Comparison of ENCODE assay signal across 10 mouse cellular contexts in the genomic region with DNA sequence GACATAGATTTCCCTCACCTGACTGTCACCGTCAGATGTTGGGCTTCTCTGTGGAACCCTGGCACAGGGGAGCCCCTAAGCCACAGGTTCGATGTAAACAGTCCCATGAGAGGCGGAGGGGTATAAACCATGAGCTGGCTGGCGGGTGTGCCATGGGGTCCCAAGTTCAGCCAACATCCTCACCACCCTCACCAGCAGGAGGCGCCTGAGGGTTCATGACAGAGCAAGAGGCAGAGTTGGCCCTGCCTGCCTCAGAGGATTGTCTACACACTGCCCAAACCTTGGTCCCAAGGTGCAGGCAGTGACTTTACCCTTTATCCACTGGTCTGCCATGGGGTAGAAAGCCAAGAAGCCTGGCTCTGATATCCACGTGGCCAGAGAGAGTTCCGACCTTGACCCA. TPM values are rescaled to one million over a fixed set of nuclear protein-coding genes. Genes with fewer than 3 reads are reported as not detected.
DNase-seq lines count a peak whose midpoint lies in the region; ATAC-seq and TF ChIP-seq lines count a peak whose summit lies in the region.
"Had no signal": no experiment of that assay in that cellular context is flagged by ENCODE, and none has a peak within 500 bp of the region (broad histone marks: within the 10 kb centered on the region; RNA-seq: fewer than 3 reads in every experiment).

No protein-coding gene starts in this region.

- no peak overlapping the region for H3K9ac ChIP-seq in heart, embryonic 14.5 days (ENCODE audit: low read length)
- no peak overlapping the region for H3K9ac ChIP-seq in heart, embryonic 11.5 days (ENCODE audit: low read depth, low read length)
- H3K9ac ChIP-seq in liver, postnatal 0 days (replicated peaks) = no peak overlapping the region
- H3K9ac ChIP-seq: embryonic facial prominence, embryonic 12.5 days; liver, embryonic 13.5 days had no signal

- TF ChIP-seq CTCF in spleen, adult 2 months (IDR thresholded peaks at IDR 0.05; ENCODE audit: extremely low read depth, insufficient read depth, insufficient read length, insufficient replicate concordance) = peak; percentile 34; the same call in 1 of the 2 replicates
- TF ChIP-seq CTCF in liver, postnatal 0 days (IDR thresholded peaks at IDR 0.05; ENCODE audit: low read depth) = peak; percentile 60

- no peaks in the 10 kb centered on the region for H3K27me3 ChIP-seq in heart, embryonic 14.5 days (ENCODE audit: control insufficient read depth, insufficient read depth, low read length)
- H3K27me3 ChIP-seq in heart, embryonic 11.5 days (ENCODE audit: control insufficient read depth, insufficient read depth, low read length) = no peaks in the 10 kb centered on the region
- H3K27me3 ChIP-seq in spleen, adult 2 months (ENCODE audit: control insufficient read depth, insufficient read depth, low read length) = no peaks in the 10 kb centered on the region
- no peaks in the 10 kb centered on the region for H3K27me3 ChIP-seq in liver, postnatal 0 days (ENCODE audit: insufficient read depth, low read length)
- H3K27me3 ChIP-seq: embryonic facial prominence, embryonic 12.5 days; liver, embryonic 13.5 days had no signal

- no peak overlapping the region for H3K4me2 ChIP-seq in heart, embryonic 14.5 days (ENCODE audit: low read length)
- no peak overlapping the region for H3K4me2 ChIP-seq in heart, embryonic 11.5 days
- no peak overlapping the region for H3K4me2 ChIP-seq in liver, postnatal 0 days (ENCODE audit: low read depth, low read length)
- H3K4me2 ChIP-seq: embryonic facial prominence, embryonic 12.5 days; liver, embryonic 13.5 days had no signal

- no peaks in the 10 kb centered on the region for H3K36me3 ChIP-seq in heart, embryonic 14.5 days (ENCODE audit: control insufficient read depth, insufficient read depth, low read length)
- no peaks in the 10 kb centered on the region for H3K36me3 ChIP-seq in heart, embryonic 11.5 days (ENCODE audit: control insufficient read depth, insufficient read depth, low read length)
- no peaks in the 10 kb centered on the region for H3K36me3 ChIP-seq in spleen, adult 2 months (ENCODE audit: control insufficient read depth, insufficient read depth, low read length)
- H3K36me3 ChIP-seq in liver, postnatal 0 days (replicated peaks; ENCODE audit: insufficient read depth, low read length) = no peaks in the 10 kb centered on the region; the same call in 1 of the 2 replicates
- H3K36me3 ChIP-seq: embryonic facial prominence, embryonic 12.5 days; liver, embryonic 13.5 days had no signal

- no peak for TF ChIP-seq POLR2A in spleen, adult 2 months (IDR thresholded peaks at IDR 0.05; ENCODE audit: low read depth, low read length)

- peaks cover 33 to 38% of the 10 kb centered on the region in 2 experiments for H3K4me1 ChIP-seq in heart, embryonic 14.5 days (ENCODE audit: control insufficient read depth in 2 of 2, insufficient read depth in 2 of 2, low read length in 2 of 2)
- peaks cover 12% of the 10 kb centered on the region for H3K4me1 ChIP-seq in heart, embryonic 11.5 days (ENCODE audit: control insufficient read depth, insufficient read depth, low read length)
- H3K4me1 ChIP-seq in spleen, adult 2 months (ENCODE audit: control insufficient read depth, insufficient read depth, insufficient read length) = no peaks in the 10 kb centered on the region; the same call in 1 of the 2 replicates
- peaks cover 21% of the 10 kb centered on the region for H3K4me1 ChIP-seq in liver, postnatal 0 days (ENCODE audit: insufficient read depth)

- intact Hi-C loops in left cerebral cortex, postnatal 36 days (cut with DNase I) = no loop called here

- ATAC-seq in heart, embryonic 14.5 days (ENCODE audit: insufficient number of reproducible peaks, insufficient read depth, low FRiP score, low read depth) = no peak
- no peak for ATAC-seq in heart, embryonic 11.5 days (replicated peaks; ENCODE audit: insufficient number of reproducible peaks, low FRiP score, low TSS enrichment)
- no peak for ATAC-seq in liver, postnatal 0 days
- no peak for ATAC-seq in erythroid progenitor cell, adult 5-6 weeks (replicated peaks; ENCODE audit: low FRiP score, poor library complexity, severe bottlenecking)

- peak overlapping the region; percentile 51 to 66; a peak in 3 of 4 replicates for H3K27ac ChIP-seq in heart, embryonic 14.5 days (replicated peaks in 1 of 2; ENCODE audit: control insufficient read depth in 1 of 2, insufficient read depth in 1 of 2, low read depth in 2 of 2, low read length in 2 of 2)
- H3K27ac ChIP-seq in heart, embryonic 11.5 days (ENCODE audit: low read depth, low read length) = no peak overlapping the region
- no peak overlapping the region for H3K27ac ChIP-seq in spleen, adult 2 months (ENCODE audit: insufficient read depth, low read length)
- no peak overlapping the region for H3K27ac ChIP-seq in liver, postnatal 0 days (ENCODE audit: low read depth)
- H3K27ac ChIP-seq: embryonic facial prominence, embryonic 12.5 days; liver, embryonic 13.5 days had no signal

- no peak for DNase-seq in spleen, adult 2 months (ENCODE audit: low read depth in 1 of 2, low spot score in 2 of 2)
- DNase-seq in spleen, adult 12 weeks (ENCODE audit: low spot score) = no peak
- DNase-seq in liver, postnatal 0 days = peak; percentile 63
- DNase-seq in ovary, postnatal 10 days (ENCODE audit: low spot score) = no peak
- no peak for DNase-seq in left cerebral cortex, postnatal 36 days (ENCODE audit: low spot score in 2 of 2)
- DNase-seq: liver, embryonic 13.5 days had no signal

- WGBS in heart, embryonic 14.5 days = 76% methylated on average over 7 of the region's 7 CpGs
- 64% methylated on average over 7 of the region's 7 CpGs for WGBS in heart, embryonic 11.5 days (ENCODE audit: insufficient replicate concordance)
- WGBS in spleen, adult 2 months = 79% methylated on average over 7 of the region's 7 CpGs
- 61% methylated on average over 7 of the region's 7 CpGs for WGBS in liver, postnatal 0 days (ENCODE audit: insufficient replicate concordance)

- no peaks in the 10 kb centered on the region for H3K9me3 ChIP-seq in heart, embryonic 14.5 days (ENCODE audit: control insufficient read depth, low read length)
- no peaks in the 10 kb centered on the region for H3K9me3 ChIP-seq in heart, embryonic 11.5 days (replicated peaks; ENCODE audit: control insufficient read depth, low read length)
- no peaks in the 10 kb centered on the region for H3K9me3 ChIP-seq in liver, postnatal 0 days (ENCODE audit: low read length)
- H3K9me3 ChIP-seq: embryonic facial prominence, embryonic 12.5 days; liver, embryonic 13.5 days had no signal

- H3K4me3 ChIP-seq in heart, embryonic 14.5 days (ENCODE audit: control insufficient read depth in 1 of 2, insufficient read depth in 1 of 2, low read depth in 1 of 2, low read length in 2 of 2) = no peak overlapping the region
- H3K4me3 ChIP-seq in heart, embryonic 11.5 days (ENCODE audit: low read depth, low read length) = no peak overlapping the region
- H3K4me3 ChIP-seq in spleen, adult 2 months (ENCODE audit: extremely low read depth, insufficient read depth, insufficient read length) = no peak overlapping the region
- no peak overlapping the region for H3K4me3 ChIP-seq in liver, postnatal 0 days (ENCODE audit: low read depth, low read length)
- H3K4me3 ChIP-seq: embryonic facial prominence, embryonic 12.5 days; liver, embryonic 13.5 days had no signal

- TF ChIP-seq EP300 in liver, postnatal 0 days (IDR thresholded peaks at IDR 0.05; ENCODE audit: low read depth) = no peak

RNA-seq across cellular contexts. Expression of gene Itpk1, which starts 23.1 kb away (rescaled TPM):
- polyA plus RNA-seq in heart, embryonic 14.5 days (2014; fragmentation: Nextera tagmentation; extraction: Ambion mirVana) = 3.7 and 4.2 TPM in 2 replicates
- 3.2 and 3.5 TPM in 2 replicates for polyA plus RNA-seq in heart, embryonic 11.5 days (2014; fragmentation: Nextera tagmentation; extraction: Ambion mirVana)
- 21.1 and 22.2 TPM in 2 replicates for polyA plus RNA-seq in spleen, adult 2 months (2012; rRNA removed)
- polyA plus RNA-seq in liver, postnatal 0 days (2015; fragmentation: Nextera tagmentation; extraction: Ambion mirVana) = 3.6 TPM in 2 replicates
- 10 to 100 TPM; 57.6 to 66.4 TPM for total RNA-seq in left cerebral cortex, postnatal 36 days (2021)
- 2.5 TPM in 1 of 2 replicates, not detected in the other for total RNA-seq in erythroid progenitor cell, adult 5-6 weeks (2015; ENCODE audit: low replicate concordance)
- total RNA-seq in erythroid progenitor cell, adult 5-6 weeks (2017; ENCODE audit: low replicate concordance) = 0.64 and 0.98 TPM in 2 replicates

Comparison
In these comparisons a context has a peak if more than half of its experiments do, and no peak if none do; other contexts are left out.
1. H3K27ac ChIP-seq: peak in heart, embryonic 14.5 days (2 of 2); none in heart, embryonic 11.5 days (single experiment), spleen, adult 2 months (single experiment) and liver, postnatal 0 days (single experiment).